Mouse (Mus musculus): Measurements from ENCODE around the gene Washc1.

GRCm38 (mm10) chr17:66104076-66104475, 7.3 kb upstream of the Washc1 start:
- TF ChIP-seq USF1 (IDR thresholded peaks at IDR 0.05; ENCODE audit: low read depth) = no peak
- TF ChIP-seq REST (IDR thresholded peaks at IDR 0.05; ENCODE audit: insufficient read depth, insufficient read length) = no peak

Measured in myocyte (in vitro differentiated cells).